Mouse (Mus musculus) liver, adult 2 months (tissue): ENCODE measurements around the gene Dus2.

Experiments
- CTCF ChIP-seq: fragments of 200-500 bp; IDR thresholded peaks from 2 replicates; pipeline ENCODE4 v1.5.1; 2011; ENCODE audit warnings: low read depth, low read length, control low read depth
- POLR2A ChIP-seq: fragments of 200-500 bp; IDR thresholded peaks from 2 replicates; pipeline ENCODE4 v1.6.1; 2011; ENCODE audit warnings: low read length, control low read depth; ENCODE audit not compliant: insufficient read depth; ENCODE audit errors: extremely low read depth

GRCm38 (mm10) chr8:105942026-105942425, 49.1 kb upstream of the Dus2 start:
- TF ChIP-seq CTCF = no peak
- no peak for TF ChIP-seq POLR2A
